Mouse (Mus musculus): ENCODE data around the gene Vmn2r50. TPM values are rescaled to one million over a fixed set of nuclear protein-coding genes. Genes with fewer than 3 reads are reported as not detected.
"Not testable (repeated sequence)": the region's sequence is repeated elsewhere in the genome, so short reads cannot be mapped to it uniquely, and the experiment has no call there.

The Vmn2r50 gene
- polyA plus RNA-seq (2015; fragmentation: Nextera tagmentation; extraction: Ambion mirVana) = not detected in 2 replicates

DNA sequence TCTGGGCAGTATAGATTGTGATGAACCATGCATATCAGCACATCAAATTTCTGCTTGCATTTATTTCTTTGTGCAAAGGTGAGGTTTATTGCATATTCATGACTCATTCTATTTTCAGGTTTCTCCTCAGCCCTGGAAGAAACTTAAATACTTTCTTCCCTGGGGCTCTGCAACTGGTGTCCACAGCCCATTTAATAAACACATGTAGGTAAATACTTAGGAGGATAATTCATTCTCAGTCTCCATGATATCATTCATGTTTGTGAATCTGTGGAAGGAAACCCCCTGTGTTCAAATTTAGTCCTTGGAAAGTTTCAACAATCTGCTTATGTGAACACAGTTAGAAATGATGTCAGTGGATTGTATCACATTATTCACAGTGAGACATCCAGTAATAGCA, at the start of gene Vmn2r50:
TSS of gene Vmn2r50 (minus strand) at position 101 of the 400 bp plus-strand sequence.
- not testable (repeated sequence) for H3K9me3 ChIP-seq (replicated peaks; ENCODE audit: control insufficient read depth, low read length); H3K27ac ChIP-seq (ENCODE audit: low read length); H3K9ac ChIP-seq (ENCODE audit: low read length); H3K4me1 ChIP-seq (ENCODE audit: control insufficient read depth, insufficient read depth, low read length); H3K27me3 ChIP-seq (ENCODE audit: control insufficient read depth, insufficient read depth, low read length); H3K36me3 ChIP-seq (ENCODE audit: control insufficient read depth, insufficient read depth); H3K4me2 ChIP-seq (ENCODE audit: low read depth, low read length); H3K4me3 ChIP-seq (ENCODE audit: low read length); ATAC-seq (replicated peaks; ENCODE audit: extremely low read depth, insufficient read depth, low FRiP score)

DNA sequence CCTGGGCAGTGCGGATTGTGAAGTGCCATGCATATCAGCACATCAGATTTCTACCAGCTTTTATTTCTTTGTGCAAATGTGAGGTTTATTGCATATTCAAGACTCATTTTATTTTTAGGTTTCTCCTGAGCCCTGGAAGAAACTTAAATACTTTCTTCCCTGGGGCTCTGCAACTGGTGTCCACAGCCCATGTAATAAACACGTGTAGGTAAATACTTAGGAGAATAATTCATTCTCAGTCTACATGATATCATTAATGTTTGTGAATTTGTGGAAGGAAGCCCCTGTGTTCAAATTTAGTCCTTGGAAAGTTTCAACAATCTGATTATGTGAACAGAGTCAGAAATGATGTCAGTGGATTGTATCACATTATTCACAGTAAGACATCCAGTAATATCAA, 60.9 kb downstream of the Vmn2r50 start, which contains the start of gene Vmn2r49:
TSS of gene Vmn2r49 (minus strand) at position 101 of the 400 bp plus-strand sequence.
- not testable (repeated sequence) for H3K9ac ChIP-seq (ENCODE audit: low read length); H3K27ac ChIP-seq (ENCODE audit: low read length); H3K4me2 ChIP-seq (ENCODE audit: low read depth, low read length); H3K4me1 ChIP-seq (ENCODE audit: control insufficient read depth, insufficient read depth, low read length); ATAC-seq (replicated peaks; ENCODE audit: extremely low read depth, insufficient read depth, low FRiP score); H3K27me3 ChIP-seq (ENCODE audit: control insufficient read depth, insufficient read depth, low read length); H3K9me3 ChIP-seq (replicated peaks; ENCODE audit: control insufficient read depth, low read length); H3K4me3 ChIP-seq (ENCODE audit: low read length); H3K36me3 ChIP-seq (ENCODE audit: control insufficient read depth, insufficient read depth)
- WGBS = no CpG with 5 or more reads among the region's 2 CpGs

Other genes starting within 250 kb of the Vmn2r50 start
- gene Vmn2r47, start 212.0 kb downstream of the Vmn2r50 start, polyA plus RNA-seq (2015; fragmentation: Nextera tagmentation; extraction: Ambion mirVana) = not detected in 2 replicates
- gene Vmn2r48, start 99.7 kb downstream of the Vmn2r50 start, polyA plus RNA-seq (2015; fragmentation: Nextera tagmentation; extraction: Ambion mirVana) = not detected in 2 replicates
- gene Vmn2r49, start 61.0 kb downstream of the Vmn2r50 start, polyA plus RNA-seq (2015; fragmentation: Nextera tagmentation; extraction: Ambion mirVana) = not detected in 2 replicates
- gene Vmn2r51, start 52.4 kb upstream of the Vmn2r50 start, polyA plus RNA-seq (2015; fragmentation: Nextera tagmentation; extraction: Ambion mirVana) = not detected in 2 replicates
- gene Vmn2r52, start 123.3 kb upstream of the Vmn2r50 start, polyA plus RNA-seq (2015; fragmentation: Nextera tagmentation; extraction: Ambion mirVana) = not detected in 2 replicates
- gene Vmn1r66, start 224.7 kb upstream of the Vmn2r50 start, polyA plus RNA-seq (2015; fragmentation: Nextera tagmentation; extraction: Ambion mirVana) = not detected in 2 replicates

All from heart, embryonic 16.5 days (tissue).